Mouse (Mus musculus) gastrocnemius, postnatal 14 days (tissue): Measurements from ENCODE around the gene Phf13. TPM values are rescaled to one million over a fixed set of nuclear protein-coding genes. Genes with fewer than 3 reads are reported as not detected.
A peak's percentile ranks its signal among the peaks of the same experiment; 100 is the strongest.
"Not testable (repeated sequence)": the region's sequence is repeated elsewhere in the genome, so short reads cannot be mapped to it uniquely, and the experiment has no call there.

Experiments used
- DNase-seq: peaks from one replicate; pipeline ENCODE4 v3.0.0; 2021; ENCODE audit warnings: mixed read lengths
- intact Hi-C: fragments of 180-260 bp; cut with DNase I; formaldehyde crosslinking; loops from one replicate; pipeline ENCODE4 v1.15.1; 2025; ENCODE audit warnings: low total_unique reads
- long read RNA-seq, 2 experiments: library from polyadenylated mRNA; stranded (forward); transcript quantifications; one replicate each; pipeline ENCODE4 v2.0.0; 2021
- total RNA-seq, 2 experiments: library from RNA; stranded (reverse); gene quantifications; 2 replicates each; pipeline ENCODE4 v1.2.3; 2021

The Phf13 gene
- 1 to 10 TPM; 4.1 to 4.4 TPM for total RNA-seq
- long read RNA-seq, experiment 1, partial matches to known transcripts, result 0 of 3 reads
- long read RNA-seq, experiment 1, other reads (novel, unspliced or antisense), result 1 of 3 reads
- long read RNA-seq, experiment 2, partial matches to known transcripts, result 1 of 4 reads
- long read RNA-seq, experiment 2, other reads (novel, unspliced or antisense), result 0 of 4 reads

DNA sequence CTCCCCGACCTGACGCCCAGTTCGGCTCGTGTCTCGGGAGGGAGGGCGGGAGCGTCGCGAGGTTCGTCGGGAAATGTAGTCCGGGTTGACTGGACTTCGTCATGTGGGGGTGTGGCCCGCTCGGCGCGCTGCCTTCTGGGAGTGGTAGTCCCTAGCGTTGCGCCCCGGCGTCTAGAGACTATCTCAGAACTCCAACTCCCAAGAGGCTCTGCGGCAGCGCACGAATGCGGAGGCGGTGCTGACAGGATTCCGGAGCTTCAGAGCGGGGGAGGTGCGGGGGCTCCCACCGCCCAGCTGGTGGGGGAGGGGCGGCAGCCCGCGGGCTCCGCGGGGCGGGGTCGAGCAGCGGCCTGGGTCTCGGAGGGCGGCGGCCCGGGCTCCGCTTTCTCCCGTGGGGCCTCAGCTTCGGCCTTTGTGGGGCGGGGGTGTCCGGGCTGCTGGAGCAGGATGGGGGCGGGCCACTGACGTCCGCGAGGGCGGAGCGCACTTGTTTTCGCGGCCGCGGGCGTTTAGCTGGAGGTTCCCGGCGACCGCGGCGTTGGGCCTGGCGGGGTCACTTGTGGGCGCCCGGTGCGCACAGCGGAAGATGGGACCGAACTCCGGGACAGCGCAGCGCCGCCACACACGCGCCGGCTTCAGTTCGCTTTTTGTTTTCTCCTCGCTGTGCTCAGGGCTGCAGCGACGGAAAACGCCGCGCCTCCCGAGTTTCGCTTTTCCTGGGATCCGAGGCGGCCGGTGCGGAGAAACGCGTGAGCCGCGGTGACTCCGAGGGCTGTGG, at the start of gene Phf13:
Gene Phf13 (minus strand): TSS at position 86 of the 778 bp plus-strand sequence.
- intact Hi-C loops, result no loop called here
- peak; percentile 100 for DNase-seq

DNA sequence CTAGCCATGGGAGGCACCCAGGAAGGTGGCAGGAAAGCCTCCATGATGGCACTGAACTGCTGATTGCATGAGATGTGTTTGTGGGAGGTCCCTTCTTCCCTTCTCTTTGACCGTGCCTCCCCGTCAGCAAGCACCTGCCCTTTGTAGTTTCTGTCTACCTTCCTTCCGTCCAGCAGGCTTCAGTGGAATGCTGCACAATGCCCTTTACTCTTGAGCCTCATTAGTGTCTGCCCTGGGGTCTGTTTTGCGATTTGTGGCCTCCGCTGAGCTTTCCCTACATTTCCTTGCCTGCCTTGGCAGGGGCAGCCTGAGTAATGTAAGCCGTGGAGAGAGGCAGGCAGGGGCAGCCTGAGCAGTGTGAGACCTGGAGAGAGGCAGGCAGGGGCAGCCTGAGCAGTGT, 48.6 kb upstream of the Phf13 start:
- intact Hi-C loops, result loop anchor here (5.0 kb wide), 1 partner anchor 48 kb away; no protein-coding TSS in a partner anchor
- no peak for DNase-seq

DNA sequence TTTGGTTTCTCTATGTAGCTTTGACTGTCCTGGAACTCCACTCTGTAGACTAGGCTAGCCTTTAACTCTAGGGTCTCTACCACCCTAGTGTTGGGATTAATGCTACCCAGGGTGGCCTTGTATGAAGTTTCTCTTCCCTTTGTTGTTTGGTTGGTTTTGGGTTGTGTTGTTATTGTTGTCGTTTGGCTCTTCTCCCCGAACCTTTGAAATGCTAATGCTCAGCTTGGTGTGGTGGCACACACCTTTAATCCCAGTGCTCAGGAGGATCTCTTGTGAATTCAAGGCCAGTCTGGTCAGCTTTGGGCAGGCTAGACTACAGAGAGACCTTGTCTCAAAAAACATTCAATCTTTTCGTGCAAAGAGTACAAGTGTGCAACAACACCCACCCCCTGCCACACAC, 47.1 kb upstream of the Phf13 start:
- no peak for DNase-seq
- intact Hi-C loops, result loop anchor here (5.0 kb wide), 1 partner anchor 49 kb away; no protein-coding TSS in a partner anchor

DNA sequence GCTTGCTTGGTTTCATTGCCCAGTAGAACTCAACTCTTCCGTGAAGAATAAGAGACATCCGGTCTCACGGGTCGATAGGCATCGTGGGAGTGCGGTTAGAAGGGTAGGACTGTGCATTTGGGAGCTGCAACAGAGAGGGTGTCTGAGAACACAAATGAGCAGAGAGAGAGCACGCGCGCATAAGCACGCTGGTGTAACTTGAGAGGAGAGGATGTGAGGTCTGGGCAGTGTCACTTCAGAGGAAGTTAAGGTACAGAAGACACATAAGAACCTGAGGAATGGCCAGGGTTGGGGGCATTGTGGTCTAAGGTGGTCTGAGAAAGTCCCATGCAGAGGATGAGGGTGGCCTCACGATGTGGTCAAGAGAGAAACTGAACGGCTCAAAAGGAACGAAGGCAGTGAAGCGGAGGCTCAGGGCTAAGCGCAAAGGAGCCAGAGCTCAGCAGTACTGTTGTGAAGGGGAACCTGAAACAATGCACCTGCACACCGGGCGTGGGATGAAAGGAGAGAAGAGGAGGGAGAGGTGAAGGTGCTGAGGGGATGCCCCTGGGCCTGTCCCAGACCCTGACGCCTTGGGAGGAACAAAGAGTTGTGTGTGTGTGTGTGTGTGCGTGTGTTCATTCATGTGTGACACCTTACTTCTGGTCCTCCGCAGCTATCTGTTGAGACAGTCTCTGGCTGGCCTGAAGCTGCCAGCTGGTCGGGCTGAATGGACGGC, 46.0 kb upstream of the Phf13 start:
- intact Hi-C loops, result loop anchor here (5.0 kb wide), 1 partner anchor 50 kb away; no protein-coding TSS in a partner anchor
- DNase-seq, result no peak

DNA sequence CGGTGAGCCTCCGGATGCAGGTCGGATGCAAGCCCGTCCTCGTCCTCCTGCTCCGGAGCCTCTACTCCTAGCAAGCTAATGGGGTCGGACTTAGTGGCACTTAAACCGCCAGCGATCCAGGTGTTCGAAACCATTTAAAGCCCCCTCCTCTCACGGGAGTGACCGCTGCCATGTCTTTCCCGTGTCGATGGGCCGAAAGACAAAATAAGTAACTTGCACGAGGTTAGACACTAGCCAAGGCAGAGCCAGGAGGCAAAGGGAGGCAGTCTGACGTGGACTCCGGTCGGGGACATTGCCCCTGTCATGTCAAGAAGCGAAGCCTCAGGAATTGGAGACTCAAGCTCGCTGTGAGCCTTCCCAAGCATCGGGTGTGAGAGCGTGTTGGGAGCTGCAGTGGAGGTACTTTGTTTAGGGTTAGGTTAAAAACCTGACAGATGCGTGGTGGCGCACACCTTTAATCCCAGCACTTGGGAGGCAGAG, 43.8 kb upstream of the Phf13 start:
- intact Hi-C loops, result loop anchor here (5.0 kb wide), 1 partner anchor 52 kb away; no protein-coding TSS in a partner anchor
- no peak for DNase-seq

DNA sequence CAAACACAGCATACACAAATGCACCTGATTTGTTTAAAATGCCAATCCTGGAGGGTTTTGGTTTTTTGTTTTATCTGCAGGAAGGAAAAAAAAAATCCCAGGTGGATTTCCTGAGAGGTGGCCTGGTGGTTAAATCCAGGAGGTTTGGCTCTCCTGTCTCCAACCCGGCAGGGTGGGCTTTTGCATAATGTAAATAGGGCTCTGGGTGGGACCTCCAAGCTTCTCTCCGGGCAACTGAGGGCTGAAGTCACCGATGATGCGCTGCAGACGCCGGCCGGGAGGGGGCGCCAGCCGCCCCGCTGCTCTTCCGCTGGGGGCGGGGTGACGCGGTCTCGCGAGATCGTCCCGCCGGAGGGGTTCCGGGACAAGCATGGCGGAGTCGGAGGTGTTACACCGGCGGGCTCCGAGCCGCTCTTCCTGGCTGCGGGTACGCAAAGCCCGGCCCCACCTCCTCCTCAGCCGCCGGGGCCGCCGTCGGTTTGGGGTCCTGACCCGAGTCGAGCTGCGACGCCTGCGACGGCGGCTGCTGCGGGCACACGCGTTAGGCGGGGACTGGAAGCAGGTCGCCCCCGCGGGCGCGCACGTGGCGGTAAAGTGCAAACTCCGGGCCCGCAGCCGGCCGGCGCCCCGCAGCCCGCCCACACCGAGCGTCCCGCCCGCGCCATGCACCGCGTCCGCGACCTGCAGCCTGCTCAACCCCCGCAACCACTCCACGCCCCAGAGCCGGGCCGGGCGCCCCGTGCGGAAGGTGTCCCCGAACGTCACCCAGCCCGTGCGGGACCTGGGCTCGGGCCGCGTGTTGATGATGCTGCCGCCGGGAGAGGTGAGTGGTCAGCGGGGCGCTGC, 43.1 kb upstream of the Phf13 start, which contains the start of gene Nol9:
Gene Nol9 (plus strand): TSS at position 337 of the 846 bp plus-strand sequence.
- intact Hi-C loops, result no loop called here
- peak; percentile 94 for DNase-seq

DNA sequence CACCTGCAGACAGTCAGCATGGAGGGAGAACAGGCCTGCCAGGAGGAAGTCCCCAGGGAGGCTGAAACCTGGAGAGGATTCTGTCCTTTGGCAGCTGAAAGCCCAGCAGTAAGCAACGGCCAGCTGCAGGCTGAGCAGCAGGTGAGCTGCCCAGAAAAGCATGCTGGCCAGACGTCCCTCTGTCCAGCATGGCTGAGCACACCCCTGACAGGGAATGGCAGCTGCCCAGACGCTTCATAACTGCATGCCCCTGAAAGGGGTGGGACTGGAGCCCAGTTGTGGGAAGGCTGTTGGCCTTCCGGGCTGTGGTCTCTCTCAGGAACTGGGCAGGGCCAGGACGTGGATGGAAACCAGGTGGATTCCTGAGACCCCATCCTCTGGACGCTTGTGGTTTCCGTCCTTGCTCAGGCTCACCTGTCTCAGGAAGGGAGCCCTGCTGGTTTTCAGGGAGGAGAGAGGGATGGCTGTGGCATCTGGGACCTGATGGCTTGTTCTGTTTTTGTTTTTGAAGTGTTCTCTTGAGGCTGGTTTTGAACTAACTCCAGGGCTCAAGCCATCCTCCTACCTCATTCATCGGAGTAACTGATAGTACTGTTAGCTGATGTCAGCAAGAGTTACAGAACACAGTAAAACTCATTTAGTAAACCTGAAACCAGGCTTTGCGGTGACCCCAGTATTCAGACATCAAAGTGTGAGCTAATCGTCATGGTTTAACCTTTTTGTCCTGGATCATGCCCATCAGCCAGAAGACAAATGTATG, 42.3 kb upstream of the Phf13 start, which contains the start of gene Tas1r1:
Gene Tas1r1 (minus strand): TSS at position 344 of the 760 bp plus-strand sequence.
- intact Hi-C loops, result no loop called here
- peak; percentile 43 for DNase-seq

DNA sequence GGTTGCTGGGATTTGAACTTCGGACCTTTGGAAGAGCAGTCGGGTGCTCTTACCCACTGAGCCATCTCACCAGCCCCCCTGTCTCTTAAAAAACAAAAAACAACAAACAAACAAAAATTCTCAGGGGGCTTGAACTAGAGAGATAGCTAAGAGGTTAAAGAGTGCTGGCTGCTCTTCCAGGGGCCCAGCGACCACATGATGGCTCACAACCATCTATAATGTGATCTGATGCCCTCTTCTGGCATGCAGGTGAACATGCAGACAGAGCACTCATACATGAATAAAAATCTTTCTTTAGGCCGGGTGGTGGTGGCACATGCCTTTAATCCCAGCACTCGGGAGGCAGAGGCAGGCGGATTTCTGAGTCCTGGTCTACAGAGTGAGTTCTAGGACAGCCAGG, 40.4 kb upstream of the Phf13 start:
- DNase-seq, intact Hi-C loops: not testable (repeated sequence)

DNA sequence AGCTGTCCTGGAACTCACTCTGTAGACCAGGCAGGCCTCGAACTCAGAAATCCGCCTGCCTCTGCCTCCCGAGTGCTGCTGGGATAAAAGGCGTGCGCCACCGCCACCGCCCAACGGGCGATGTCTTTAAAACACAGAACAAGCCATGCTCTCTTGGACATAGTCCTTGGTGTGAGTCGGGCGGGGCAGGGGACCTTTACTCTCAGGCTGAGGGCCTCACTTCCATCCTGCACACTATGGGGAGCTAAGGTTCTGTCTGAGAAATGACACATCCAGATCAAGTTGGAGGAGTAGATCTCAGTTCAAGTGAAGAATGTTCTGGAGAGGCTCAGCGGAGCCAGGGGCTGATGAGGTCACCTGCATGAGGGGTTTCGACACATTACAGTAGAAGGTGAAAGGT, 36.9 kb upstream of the Phf13 start:
- intact Hi-C loops, result no loop called here
- DNase-seq, result no peak

DNA sequence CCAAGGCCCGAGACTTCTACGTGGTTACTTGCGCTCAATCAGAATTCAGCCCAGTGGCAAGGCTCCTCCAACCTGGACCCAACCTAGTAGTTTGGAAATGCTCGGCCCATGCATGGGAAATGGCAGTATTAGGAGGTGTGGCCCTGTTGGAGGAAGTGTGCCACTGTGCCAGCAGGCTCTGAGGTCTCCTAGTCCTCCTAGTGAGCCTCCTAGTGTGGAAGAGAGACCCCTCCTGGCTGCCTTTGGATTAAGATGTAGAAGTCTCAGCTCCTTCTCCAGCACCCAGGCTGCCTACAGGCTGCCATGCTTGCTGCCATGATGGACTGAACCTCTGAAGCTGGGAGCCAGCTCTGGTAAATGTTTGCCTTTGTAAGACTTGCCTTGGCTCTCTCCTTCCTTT, 33.9 kb upstream of the Phf13 start:
- intact Hi-C loops, result no loop called here
- DNase-seq, result no peak

DNA sequence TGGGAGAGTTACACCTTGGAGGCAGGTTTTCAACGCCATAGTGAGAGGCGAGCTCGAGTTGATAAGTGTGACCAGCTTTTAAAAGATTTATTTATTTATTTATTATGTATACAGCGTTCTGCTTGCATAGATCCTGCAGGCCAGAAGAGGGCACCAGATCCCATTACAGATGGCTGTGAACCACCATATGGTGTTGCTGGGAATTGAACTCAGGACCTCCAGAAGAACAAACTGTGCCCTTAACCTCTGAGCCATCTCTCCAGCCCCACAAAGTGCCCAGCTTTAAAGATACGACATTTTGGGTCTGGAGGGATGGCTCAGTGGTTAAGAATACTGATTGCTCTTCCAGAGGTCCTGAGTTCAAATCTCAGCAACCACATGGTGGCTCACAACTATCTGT, 33.0 kb upstream of the Phf13 start:
- no peak for DNase-seq
- intact Hi-C loops, result no loop called here

DNA sequence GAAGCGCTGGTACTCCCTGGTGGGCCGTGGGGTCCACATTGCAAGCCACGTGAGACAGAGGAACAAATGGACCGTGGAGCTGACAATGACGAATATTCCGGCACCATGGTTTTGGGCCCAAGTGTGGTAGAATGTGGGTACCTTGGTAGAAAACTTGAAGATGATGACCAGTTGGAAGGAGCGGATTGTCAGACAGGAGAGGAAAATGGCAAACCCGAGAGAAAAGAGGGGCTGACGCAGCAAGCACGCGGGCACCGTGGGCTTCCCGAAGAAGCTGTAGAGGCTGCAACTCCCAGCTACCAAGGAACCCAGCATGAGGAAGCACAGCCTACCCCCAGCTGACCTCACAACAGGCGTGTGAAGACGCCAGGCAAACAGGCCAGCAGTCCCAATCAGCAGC, 32.4 kb upstream of the Phf13 start:
- intact Hi-C loops, result no loop called here
- DNase-seq, result no peak

DNA sequence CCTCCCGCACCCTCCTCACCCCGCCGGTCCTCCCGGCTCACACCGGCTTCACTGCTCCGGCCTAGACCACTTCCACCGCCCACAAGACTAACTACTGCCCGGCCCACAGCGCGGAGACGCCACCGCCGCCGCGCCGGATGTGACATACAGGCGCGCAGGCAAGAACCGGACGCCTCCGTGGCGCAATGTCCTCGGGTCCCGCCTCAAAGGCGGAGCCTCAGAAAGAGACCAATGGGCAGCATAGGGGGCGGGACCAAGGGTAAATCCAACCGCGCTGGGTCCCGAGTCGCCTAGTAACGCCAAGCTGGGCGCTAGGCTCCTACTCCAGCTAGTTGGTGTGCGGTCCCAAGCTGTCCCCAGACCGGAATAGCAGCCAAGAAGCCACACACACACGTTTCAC, 31.5 kb upstream of the Phf13 start, which contains the start of gene Zbtb48:
Gene Zbtb48 (minus strand): TSS at position 148 of the 400 bp plus-strand sequence.
- DNase-seq, result peak; percentile 97
- intact Hi-C loops, result loop anchor here (2.0 kb wide), 1 partner anchor 45 kb away; no protein-coding TSS in a partner anchor

DNA sequence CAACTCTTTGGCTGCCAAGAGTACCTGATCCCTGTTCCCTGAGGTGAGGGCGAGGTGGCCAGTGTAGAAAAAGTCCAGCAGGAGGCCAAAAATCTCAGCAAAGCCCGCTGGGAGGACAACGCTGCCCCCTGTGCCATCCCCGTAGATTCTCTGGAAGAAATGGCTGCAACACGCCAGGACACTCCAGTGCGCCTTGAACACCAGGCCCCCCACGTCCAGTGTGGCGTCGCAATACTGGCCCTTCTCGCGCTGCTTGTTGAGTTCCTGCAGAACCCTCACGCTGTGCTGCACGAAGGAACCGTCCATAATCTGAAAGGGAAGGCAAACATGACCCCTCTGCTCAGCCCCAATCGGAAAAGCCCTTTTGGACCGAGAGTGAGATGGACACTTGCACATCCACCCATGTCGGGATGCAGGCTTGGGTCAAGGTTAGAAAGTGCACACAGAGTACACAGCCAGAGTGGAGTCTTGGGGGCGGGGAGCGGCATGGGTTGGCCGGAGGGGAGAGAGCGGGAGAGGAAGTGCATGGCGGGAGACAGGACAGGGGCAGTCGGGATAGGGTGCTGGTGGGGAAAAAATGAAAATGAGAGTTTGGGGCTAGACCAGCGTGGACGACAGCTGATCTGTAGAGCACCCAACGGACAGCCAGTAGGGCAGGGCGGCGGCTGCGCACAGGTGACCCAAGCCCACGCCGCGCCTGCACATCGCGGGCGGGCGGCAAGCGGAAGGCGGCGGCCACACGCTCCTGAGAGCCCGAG, 30.9 kb upstream of the Phf13 start:
- peak; percentile 37 for DNase-seq
- intact Hi-C loops, result loop anchor here (2.0 kb wide), 1 partner anchor 44 kb away; no protein-coding TSS in a partner anchor

DNA sequence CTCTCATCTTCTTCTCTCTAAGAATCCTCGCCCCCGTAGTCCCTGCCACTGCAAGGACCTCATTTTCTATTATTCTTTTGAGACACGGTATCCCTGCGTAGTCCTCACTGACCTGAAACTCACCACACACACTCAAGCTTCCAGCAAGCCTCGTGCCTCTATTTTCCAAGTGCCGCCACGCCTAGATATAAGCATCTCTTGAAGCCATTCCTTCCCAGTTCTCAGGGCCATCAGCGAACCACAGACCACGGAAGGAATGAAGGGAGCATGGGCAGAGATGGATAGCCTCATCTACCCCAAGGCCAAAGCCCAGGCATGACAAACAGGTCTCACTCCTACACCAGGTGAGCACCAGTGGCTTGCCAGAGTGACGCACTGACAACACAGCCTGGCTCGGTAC, 28.5 kb upstream of the Phf13 start:
- intact Hi-C loops, result no loop called here
- no peak for DNase-seq

DNA sequence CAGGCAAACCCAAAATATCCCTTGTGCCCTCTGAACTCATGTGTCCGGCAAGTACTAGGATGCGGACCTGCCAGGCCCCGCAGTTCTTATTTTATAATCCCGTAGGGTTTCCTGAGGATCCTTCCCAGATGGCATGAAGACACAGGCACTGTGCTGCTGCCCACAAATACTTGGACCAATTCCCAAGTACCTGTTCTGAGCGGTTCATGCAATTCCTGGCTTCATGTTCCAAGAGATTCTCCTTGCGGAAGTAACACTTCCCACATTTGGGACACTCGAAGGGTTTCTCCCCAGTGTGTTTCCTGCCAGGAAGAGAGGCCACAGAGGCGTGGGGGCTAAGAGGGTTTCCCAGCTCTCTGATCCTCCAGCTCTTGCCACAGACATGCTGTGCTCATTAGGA, 26.4 kb upstream of the Phf13 start:
- intact Hi-C loops, result no loop called here
- DNase-seq, result no peak

DNA sequence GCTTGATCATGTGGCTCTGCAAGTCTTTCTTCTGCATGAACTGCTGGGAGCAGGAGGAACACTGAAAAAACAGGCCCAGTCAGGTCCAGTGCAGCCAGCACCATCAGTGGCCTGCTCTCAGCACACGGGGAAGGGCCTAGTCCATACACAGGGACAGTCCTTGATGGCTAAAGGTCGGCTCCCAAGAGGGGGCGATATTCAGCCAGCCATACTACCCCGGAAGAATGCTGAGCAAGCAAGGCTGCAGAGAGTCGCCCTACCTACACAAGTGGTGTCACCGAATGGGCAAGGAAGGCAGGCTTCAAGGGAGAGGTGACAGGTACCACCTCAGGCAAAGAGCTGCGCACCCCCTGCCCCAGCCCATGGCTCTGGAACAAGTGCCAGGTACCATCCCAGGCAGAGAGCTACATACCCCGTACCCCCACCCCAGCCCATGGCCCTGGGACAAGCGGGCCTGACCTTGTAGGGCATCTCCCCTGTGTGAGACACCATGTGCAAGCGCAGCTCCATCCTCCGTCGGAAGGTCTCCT, 25.6 kb upstream of the Phf13 start:
- no peak for DNase-seq
- intact Hi-C loops, result no loop called here
